Mouse (Mus musculus) ES-CJ7 (cell line): ENCODE results near the gene 6030445D17Rik.

ENCODE experiments used
- DNase-seq: peaks from one replicate; pipeline ENCODE4 v3.0.0; 2011; ENCODE audit warnings: low read depth, low spot score

6030445D17Rik gene

DNA sequence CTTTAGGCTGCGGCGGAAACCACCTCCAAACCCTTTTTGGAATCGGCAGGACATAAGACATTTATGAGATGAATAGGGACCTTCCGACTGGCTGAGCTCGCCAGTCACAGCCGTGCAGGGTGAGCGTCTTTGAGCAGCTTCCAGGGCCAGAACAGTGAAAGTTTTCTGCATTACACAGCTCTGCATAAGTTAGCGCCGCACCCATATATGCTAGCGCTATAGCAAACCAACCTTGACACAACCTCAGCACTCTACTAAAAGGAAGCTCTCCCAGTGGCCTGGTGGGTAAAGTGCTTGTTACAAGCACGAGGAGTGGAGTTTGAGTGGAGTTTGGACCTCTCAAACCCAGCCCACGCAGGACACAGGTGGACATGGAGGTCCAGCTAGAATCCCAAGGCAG is 2.8 kb upstream of the 6030445D17Rik start:
- peak; percentile 58 for DNase-seq

GRCm38 (mm10) chr4:136461206-136461605 is 844 bp upstream of the 6030445D17Rik start:
- peak; percentile 94 for DNase-seq

GRCm38 (mm10) chr4:136461761-136462085 is 327 bp upstream of the 6030445D17Rik start:
- no peak for DNase-seq

DNA sequence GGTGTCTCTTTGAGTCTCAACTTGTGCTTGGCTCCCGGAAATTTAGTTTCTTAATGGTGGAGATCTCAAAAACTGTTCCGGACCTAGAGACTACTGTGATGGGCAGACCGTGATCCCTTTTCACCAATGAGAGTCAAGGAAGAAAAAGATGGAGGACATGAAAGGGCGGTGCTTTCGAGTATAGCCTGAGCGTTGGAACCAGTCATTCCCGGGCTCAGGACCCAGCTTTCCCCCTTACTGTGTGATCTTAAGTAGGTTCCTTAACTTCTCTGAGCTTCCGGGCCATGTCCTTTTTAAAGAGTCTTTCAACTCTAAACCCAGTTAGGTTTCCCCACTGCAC is 759 bp downstream of the 6030445D17Rik start:
- peak; percentile 80 for DNase-seq

DNA sequence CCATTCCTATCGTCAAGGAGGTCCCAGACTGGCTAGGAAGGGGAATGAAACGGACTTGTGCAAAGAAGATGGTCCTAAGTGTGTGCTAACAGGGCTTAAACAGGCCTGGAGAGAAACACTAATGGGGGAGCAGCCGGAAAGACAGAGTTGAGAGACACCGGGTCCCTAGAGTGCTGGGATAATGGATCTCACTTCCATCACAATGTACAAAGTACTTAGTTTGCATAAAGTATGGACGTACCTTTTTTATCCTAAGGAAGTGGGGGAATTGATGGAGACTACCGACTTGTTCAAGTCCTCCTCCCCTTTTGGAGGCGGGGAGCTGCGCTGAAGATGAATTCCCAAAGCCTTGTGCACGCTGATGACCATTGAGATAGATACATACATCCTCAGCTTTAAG is 1.4 kb downstream of the 6030445D17Rik start:
- peak; percentile 91 for DNase-seq

- DNase-seq, result no peak
These were observed 4.2 kb downstream of the 6030445D17Rik start for GRCm38 (mm10) chr4:136466226-136466625.

- peak; percentile 59 for DNase-seq
These were observed 6.7 kb downstream of the 6030445D17Rik start for GRCm38 (mm10) chr4:136468553-136469327.

- DNase-seq, result peak; percentile 95
These were observed 7.4 kb downstream of the 6030445D17Rik start, which contains the start of gene Luzp1 for GRCm38 (mm10) chr4:136469371-136469903. TSS of gene Luzp1 (plus strand) at chr4:136469761.

DNA sequence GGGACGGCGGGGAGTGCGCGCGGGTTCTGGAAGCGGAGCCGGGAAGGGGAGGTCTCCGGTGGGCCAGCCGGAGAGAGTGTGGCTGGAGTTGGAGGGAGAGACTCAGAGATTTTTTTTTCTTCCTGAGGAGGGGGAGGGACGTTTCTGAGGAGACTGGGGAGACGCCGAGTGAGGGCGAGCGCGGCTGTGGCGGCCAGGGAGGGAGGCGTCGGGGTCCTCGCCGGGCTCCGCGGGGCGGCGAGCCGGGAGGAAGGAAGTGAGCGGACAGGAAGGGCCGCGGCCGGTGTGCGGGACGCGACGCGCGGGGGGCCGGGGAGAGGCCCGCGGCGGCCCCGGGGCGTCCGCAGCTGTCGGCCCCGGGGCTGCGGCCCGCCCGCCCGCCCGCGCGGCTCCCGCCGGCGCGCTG is 7.9 kb downstream of the 6030445D17Rik start:
- peak; percentile 83 for DNase-seq

GRCm38 (mm10) chr4:136470347-136471071 is 8.5 kb downstream of the 6030445D17Rik start:
- DNase-seq, result peak; percentile 60

- no peak for DNase-seq
These were observed 14.6 kb downstream of the 6030445D17Rik start for GRCm38 (mm10) chr4:136476692-136477091.

GRCm38 (mm10) chr4:136486549-136486948 is 24.5 kb downstream of the 6030445D17Rik start:
- peak; percentile 21 for DNase-seq

DNA sequence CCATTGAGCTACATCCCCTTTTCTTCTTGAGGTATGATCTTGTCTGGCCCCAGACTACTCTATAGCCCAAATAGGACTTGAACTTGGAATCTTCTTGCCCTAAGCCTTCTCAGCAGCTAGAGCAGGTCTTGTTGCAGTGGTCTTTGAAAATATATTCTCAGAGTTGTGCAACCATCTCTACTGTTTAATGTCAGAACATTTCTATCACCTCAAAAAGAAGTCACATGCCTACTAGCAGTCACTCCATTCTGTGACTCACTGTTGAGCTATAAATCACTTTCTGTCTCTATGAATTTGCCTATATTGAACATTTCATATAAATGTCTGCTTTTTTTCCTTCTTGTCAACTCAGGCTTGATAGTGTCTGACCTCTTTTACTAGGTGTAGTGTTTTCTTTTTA is 33.9 kb downstream of the 6030445D17Rik start:
- no peak for DNase-seq

- no peak for DNase-seq
These were observed 43.6 kb downstream of the 6030445D17Rik start for GRCm38 (mm10) chr4:136505426-136506215.

GRCm38 (mm10) chr4:136509857-136510256 is 47.8 kb downstream of the 6030445D17Rik start:
- DNase-seq, result peak; percentile 42

GRCm38 (mm10) chr4:136511708-136512107 is 49.7 kb downstream of the 6030445D17Rik start:
- DNase-seq, result no peak

DNA sequence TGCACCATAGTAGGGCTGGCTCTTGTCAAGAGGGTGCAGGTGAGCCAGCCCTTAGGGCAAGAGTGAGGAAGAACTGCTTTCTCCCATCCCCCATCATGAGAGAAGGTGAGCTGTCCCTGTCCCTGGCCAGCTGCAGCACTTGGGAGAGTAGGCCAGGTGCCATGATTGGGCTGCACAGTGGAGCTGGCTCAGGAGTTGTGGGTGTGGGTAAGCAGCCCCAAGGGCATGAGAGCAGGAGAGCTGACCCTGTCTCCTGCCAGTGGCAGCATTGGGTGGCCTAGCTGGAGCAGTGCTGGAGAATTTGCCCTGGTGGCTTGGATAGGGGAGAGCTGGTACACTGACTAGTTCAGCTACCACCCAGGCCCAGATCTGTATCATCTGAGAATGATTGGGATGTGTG is 50.9 kb downstream of the 6030445D17Rik start:
- no peak for DNase-seq
